Mouse (Mus musculus) CH12.LX (cell line): Measurements from ENCODE around the gene Cacnb4. TPM values are rescaled to one million over a fixed set of nuclear protein-coding genes. Genes with fewer than 3 reads are reported as not detected.

ENCODE experiments used
- DNase-seq: peaks from one replicate; pipeline ENCODE4 v3.0.0-alpha.2; 2013; ENCODE audit errors: extremely low read depth
- H3K27ac ChIP-seq: 2 replicates; pipeline ENCODE4 v1.5.1; 2012; ENCODE audit warnings: low read depth, mild to moderate bottlenecking, control low read depth, moderate library complexity; ENCODE audit not compliant: insufficient read depth
- H3K27me3 ChIP-seq: replicated peaks from 2 replicates; pipeline ENCODE3; 2012; ENCODE audit warnings: inconsistent platforms
- H3K36me3 ChIP-seq, 2 experiments: replicated peaks in 1 of 2; 2 replicates each; pipeline versions ENCODE3 to v1.6.1; 2012; ENCODE audit warnings: inconsistent platforms in 1 of 2, low read length in 1 of 2, mild to moderate bottlenecking in 1 of 2, mixed read lengths in 1 of 2, moderate library complexity in 1 of 2; ENCODE audit not compliant: control insufficient read depth in 1 of 2, insufficient read depth in 1 of 2
- H3K4me1 ChIP-seq, 2 experiments: 2 replicates each; pipeline ENCODE4 v1.6.1; 2012; ENCODE audit warnings: inconsistent platforms in 1 of 2, moderate library complexity in 1 of 2; ENCODE audit not compliant: insufficient read depth in 2 of 2, control insufficient read depth in 1 of 2
- H3K4me2 ChIP-seq: 2 replicates; pipeline ENCODE4 v1.6.1; 2012; ENCODE audit warnings: low read depth, mild to moderate bottlenecking, control low read depth; ENCODE audit not compliant: poor library complexity, insufficient read depth, severe bottlenecking
- H3K4me3 ChIP-seq, 3 experiments: fragments of 150-350 bp in 1 of 3; sonication (generic) in 1 of 3; replicated peaks in 1 of 3; 2 replicates each; pipeline versions ENCODE3 to v1.5.1; 2011 to 2012; ENCODE audit warnings: low read depth in 2 of 3, low read length in 2 of 3, mild to moderate bottlenecking in 2 of 3, moderate library complexity in 2 of 3, control low read depth in 1 of 3, improper control_type of control experiment in 1 of 3, inconsistent platforms in 1 of 3, mixed read lengths in 1 of 3; ENCODE audit not compliant: poor library complexity in 1 of 3
- H3K79me2 ChIP-seq: replicated peaks from 2 replicates; pipeline ENCODE4 v1.6.1; 2012; ENCODE audit warnings: mild to moderate bottlenecking, moderate library complexity; ENCODE audit not compliant: control insufficient read depth, poor library complexity, insufficient read depth, severe bottlenecking; ENCODE audit errors: extremely low read depth
- H3K9ac ChIP-seq: 2 replicates; pipeline ENCODE4 v1.6.1; 2012; ENCODE audit warnings: low read depth, mild to moderate bottlenecking, control low read depth, moderate library complexity; ENCODE audit not compliant: insufficient read depth
- H3K9me3 ChIP-seq: replicated peaks from 2 replicates; pipeline ENCODE3; 2012; ENCODE audit warnings: low read length, inconsistent platforms, mixed read lengths
- BHLHE40 ChIP-seq: IDR thresholded peaks from 2 replicates; pipeline ENCODE4 v1.6.1; 2011; ENCODE audit warnings: mild to moderate bottlenecking, low read depth, low read length, improper control_type of control experiment
- CHD2 ChIP-seq: IDR thresholded peaks from 2 replicates; pipeline ENCODE4 v1.6.1; 2011; ENCODE audit warnings: low read length, improper control_type of control experiment
- CTCF ChIP-seq, 2 experiments: IDR thresholded peaks in 1 of 2; conservative IDR thresholded peaks in 1 of 2; 2 replicates each; pipeline ENCODE4 v1.5.1; 2011 to 2012; ENCODE audit warnings: low read depth in 2 of 2, low read length in 2 of 2, improper control_type of control experiment in 1 of 2, inconsistent platforms in 1 of 2, mild to moderate bottlenecking in 1 of 2, moderate library complexity in 1 of 2
- E2F4 ChIP-seq: IDR thresholded peaks from 2 replicates; pipeline ENCODE4 v1.6.1; 2011; ENCODE audit warnings: low read depth, low read length, improper control_type of control experiment; ENCODE audit not compliant: insufficient replicate concordance
- ETS1 ChIP-seq: conservative IDR thresholded peaks from 2 replicates; pipeline ENCODE4 v1.6.1; 2012; ENCODE audit warnings: low read depth, mild to moderate bottlenecking, inconsistent platforms, low read length, improper control_type of control experiment, moderate library complexity
- HCFC1 ChIP-seq: IDR thresholded peaks from 2 replicates; pipeline ENCODE4 v1.6.1; 2012; ENCODE audit warnings: low read depth, mild to moderate bottlenecking, inconsistent platforms, low read length, improper control_type of control experiment
- IRF4 ChIP-seq: IDR thresholded peaks from 2 replicates; pipeline ENCODE4 v1.6.1; 2014; ENCODE audit warnings: low read depth, mild to moderate bottlenecking, inconsistent platforms, low read length, improper control_type of control experiment
- MAFK ChIP-seq: IDR thresholded peaks from 2 replicates; pipeline ENCODE4 v1.6.1; 2011; ENCODE audit warnings: low read length, improper control_type of control experiment; ENCODE audit not compliant: insufficient replicate concordance
- MAX ChIP-seq: IDR thresholded peaks from 2 replicates; pipeline ENCODE4 v1.6.1; 2011; ENCODE audit warnings: low read length, improper control_type of control experiment
- MXI1 ChIP-seq: IDR thresholded peaks from 2 replicates; pipeline ENCODE4 v1.6.1; 2011; ENCODE audit warnings: mild to moderate bottlenecking, low read depth, low read length, improper control_type of control experiment
- MYC ChIP-seq: IDR thresholded peaks from 2 replicates; pipeline ENCODE4 v1.6.1; 2011; ENCODE audit warnings: low read depth, mild to moderate bottlenecking, improper control_type of control experiment, low read length
- NRF1 ChIP-seq: IDR thresholded peaks from 2 replicates; pipeline ENCODE4 v1.6.1; 2014; ENCODE audit warnings: low read depth, mild to moderate bottlenecking, inconsistent platforms, low read length, improper control_type of control experiment, moderate library complexity
- POLR2A ChIP-seq: IDR thresholded peaks from 2 replicates; pipeline ENCODE4 v1.6.1; 2011; ENCODE audit warnings: low read depth, mild to moderate bottlenecking, improper control_type of control experiment, low read length
- POLR2AphosphoS2 ChIP-seq: IDR thresholded peaks from 2 replicates; pipeline ENCODE4 v1.6.1; 2011; ENCODE audit warnings: low read depth, low read length, improper control_type of control experiment
- RAD21 ChIP-seq: IDR thresholded peaks from 2 replicates; pipeline ENCODE4 v1.6.1; 2011; ENCODE audit warnings: low read depth, mild to moderate bottlenecking, low read length, improper control_type of control experiment, moderate library complexity
- SIN3A ChIP-seq: IDR thresholded peaks from 2 replicates; pipeline ENCODE4 v1.6.1; 2012; ENCODE audit warnings: low read length, improper control_type of control experiment, inconsistent platforms
- SMC3 ChIP-seq: IDR thresholded peaks from 2 replicates; pipeline ENCODE4 v1.6.1; 2011; ENCODE audit warnings: low read depth, low read length, improper control_type of control experiment
- TCF12 ChIP-seq: IDR thresholded peaks from 2 replicates; pipeline ENCODE4 v1.6.1; 2014; ENCODE audit warnings: low read depth, mild to moderate bottlenecking, inconsistent platforms, low read length, improper control_type of control experiment
- USF1 ChIP-seq: IDR thresholded peaks from 2 replicates; pipeline ENCODE4 v1.6.1; 2014; ENCODE audit warnings: low read depth, mild to moderate bottlenecking, inconsistent platforms, low read length, improper control_type of control experiment
- ZC3H11A ChIP-seq: IDR thresholded peaks from 2 replicates; pipeline ENCODE4 v1.6.1; 2012; ENCODE audit warnings: low read depth, mild to moderate bottlenecking, inconsistent platforms, low read length, improper control_type of control experiment
- dilution Hi-C: fragments of 300-500 bp; cut with MboI; formaldehyde crosslinking; loops from 2 replicates; pipeline ENCODE4 v1.14.3; 2020; ENCODE audit warnings: low sequenced_read_pairs; ENCODE audit not compliant: extremely low pct_unique_long_range_greater_than_20kb, extremely low pct_ligation_motif_present
- in situ Hi-C: fragments of 300-500 bp; cut with MboI; formaldehyde crosslinking; loops from 3 replicates; pipeline ENCODE4 v1.14.3; 2019; ENCODE audit warnings: low sequenced_read_pairs, low pct_ligation_motif_present, low pct_unique_long_range_greater_than_20kb, mixed read lengths
- polyA plus RNA-seq: library from polyadenylated mRNA; unstranded; fragments of >175 nt; gene quantifications from 2 replicates; pipeline ENCODE4 v1.2.1, GENCODE M21; 2012; ENCODE audit warnings: low read depth; ENCODE audit not compliant: insufficient read length
- total RNA-seq, 2 experiments: library from RNA; depleted of rRNA; stranded (reverse); fragments of 300-350 nt in 1 of 2; fragments of >200 nt in 1 of 2; gene quantifications; 2 replicates each; pipeline ENCODE4 v1.2.3; 2012 to 2014

Gene Cacnb4
- total and polyA plus RNA-seq, 3 experiments, result 0.77 to 3.4 (median 1.5) TPM

GRCm38 (mm10) chr2:52563277-52563676 is 113.4 kb downstream of the Cacnb4 start:
- H3K9ac ChIP-seq, result no peak overlapping the region
- no peak for TF ChIP-seq RAD21
- no peak for TF ChIP-seq ETS1
- TF ChIP-seq MAX, result no peak
- TF ChIP-seq USF1, result no peak
- no peak for TF ChIP-seq SMC3
- no peak for TF ChIP-seq CTCF (conservative IDR thresholded peaks at IDR 0.05 in 1 of 2, IDR thresholded peaks at IDR 0.05 in 1 of 2; ENCODE audit: low read depth in 2 of 2, low read length in 2 of 2)
- no peak for TF ChIP-seq ZC3H11A
- TF ChIP-seq BHLHE40, result no peak
- TF ChIP-seq MYC, result no peak
- no peak overlapping the region for H3K4me2 ChIP-seq
- no peaks in the 10 kb centered on the region for H3K79me2 ChIP-seq
- in situ Hi-C loops (no loop called here), dilution Hi-C loops (no loop called here)
- peaks cover 0 to 10% of the 10 kb centered on the region in 2 experiments; a peak in 2 of 4 replicates for H3K4me1 ChIP-seq
- no peak overlapping the region for H3K4me3 ChIP-seq
- no peaks in the 10 kb centered on the region for H3K27me3 ChIP-seq
- DNase-seq, result no peak
- no peaks in the 10 kb centered on the region for H3K36me3 ChIP-seq
- no peaks in the 10 kb centered on the region for H3K9me3 ChIP-seq
- H3K27ac ChIP-seq, result no peak overlapping the region

GRCm38 (mm10) chr2:52562356-52562755 is 114.3 kb downstream of the Cacnb4 start:
- no peak for TF ChIP-seq MAFK
- TF ChIP-seq IRF4, result no peak
- TF ChIP-seq MYC, result no peak
- no peak for TF ChIP-seq MXI1
- TF ChIP-seq BHLHE40, result no peak
- TF ChIP-seq SIN3A, result no peak
- TF ChIP-seq HCFC1, result no peak
- TF ChIP-seq NRF1, result no peak
- no peak for TF ChIP-seq CHD2
- TF ChIP-seq E2F4, result no peak
- TF ChIP-seq ZC3H11A, result no peak
- no peak for TF ChIP-seq TCF12
- no peak for TF ChIP-seq SMC3
- TF ChIP-seq POLR2A, result no peak
- TF ChIP-seq POLR2AphosphoS2, result no peak
- no peak for TF ChIP-seq USF1
- in situ Hi-C loops, result no loop called here

More at GRCm38 (mm10) chr2:52562356-52562755, 114.3 kb downstream of the Cacnb4 start:
- Histone ChIP-seq H3K27me3 (no peaks in the 10 kb centered on the region), H3K4me1 (peaks cover 0 to 19% of the 10 kb centered on the region in 2 experiments; a peak in 2 of 4 replicates), H3K9ac (no peak overlapping the region), H3K4me3 (no peak overlapping the region), H3K9me3 (no peaks in the 10 kb centered on the region), H3K4me2 (no peak overlapping the region), H3K27ac (no peak overlapping the region), H3K36me3 (no peaks in the 10 kb centered on the region), H3K79me2 (no peaks in the 10 kb centered on the region)
- no peak for DNase-seq
- dilution Hi-C loops, result no loop called here
